Mouse (Mus musculus) neural tube, postnatal 0 days (tissue): ENCODE results near the gene Ccdc15. TPM values are rescaled to one million over a fixed set of nuclear protein-coding genes. Genes with fewer than 3 reads are reported as not detected.

Experiments
- polyA plus RNA-seq: library from polyadenylated mRNA; unstranded; fragments of >200 nt; fragmentation: Nextera tagmentation; extraction: Ambion mirVana; gene quantifications from 2 replicates; pipeline ENCODE4 v1.2.1, GENCODE M21; 2015

The Ccdc15 gene
- 5.7 and 6.7 TPM in 2 replicates for polyA plus RNA-seq

DNA sequence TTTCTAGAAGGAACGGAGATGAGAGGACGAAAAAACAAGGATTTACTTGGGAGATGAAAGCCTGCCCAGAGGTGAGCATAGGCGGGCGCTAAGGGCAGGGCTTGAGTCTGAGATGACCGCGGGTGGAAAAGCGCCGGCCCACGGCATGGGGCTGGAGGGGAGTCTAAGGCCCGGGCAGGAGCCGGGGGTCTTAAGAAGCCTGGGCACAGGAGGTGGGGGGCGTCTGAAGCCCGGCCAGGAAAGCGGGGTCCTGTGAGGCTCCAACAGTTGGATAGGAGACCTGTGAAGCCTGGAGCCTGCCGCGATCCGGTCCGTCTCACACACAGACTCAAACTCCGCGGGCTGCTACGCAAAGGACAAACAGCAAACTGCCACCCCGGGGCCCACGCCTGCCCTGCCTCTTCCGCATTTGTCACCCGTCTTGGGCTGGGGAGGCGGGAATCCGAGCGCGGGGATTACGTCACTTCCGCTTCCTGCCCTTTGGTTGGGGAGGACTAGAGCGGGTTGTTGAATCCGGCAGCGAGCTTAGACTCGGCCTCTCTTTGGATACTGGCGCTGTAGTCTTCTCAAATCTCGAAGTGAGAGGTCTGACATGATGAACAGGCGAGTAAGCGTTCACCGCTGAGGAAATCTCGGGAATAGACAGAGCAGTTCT is at the start of gene Ccdc15:
TSS of gene Ccdc15 (minus strand) at position 445 of the 655 bp plus-strand sequence.

DNA sequence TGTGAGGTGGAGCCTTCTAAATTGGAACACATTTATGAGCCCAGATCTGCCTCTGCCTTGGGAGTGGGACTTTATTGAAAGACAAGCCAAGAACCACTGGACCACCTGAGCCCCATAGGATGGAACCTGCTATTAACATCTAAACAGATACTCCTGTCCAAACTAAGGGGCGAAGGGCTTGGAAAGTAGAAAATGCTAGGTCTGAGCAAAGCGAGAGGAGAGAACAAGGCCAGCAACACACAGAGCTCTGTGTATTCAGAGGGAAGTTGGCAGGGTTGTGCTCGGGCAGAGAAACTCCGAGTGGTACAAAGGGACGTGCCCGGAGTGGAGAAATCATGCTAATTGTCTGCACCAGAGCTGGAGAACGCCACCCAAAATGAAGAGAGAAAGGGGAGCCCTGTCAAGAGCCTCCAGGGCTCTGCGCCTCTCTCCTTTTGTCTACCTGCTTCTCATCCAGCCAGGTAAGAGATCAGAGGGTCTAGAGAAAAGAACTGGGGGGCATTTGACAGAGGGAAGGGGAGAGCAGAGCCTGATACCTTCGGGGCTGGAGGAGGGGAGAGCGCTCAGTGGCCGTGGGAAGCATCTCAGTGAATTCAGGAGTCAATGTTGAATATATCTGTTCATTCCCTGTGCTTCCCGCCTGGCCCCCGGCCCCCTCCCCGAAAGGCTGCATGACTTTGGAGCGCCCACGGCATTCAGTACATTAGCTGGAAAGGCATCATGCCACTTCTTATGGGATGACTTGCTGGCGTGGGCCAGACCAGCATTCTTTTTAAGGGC is 19.3 kb upstream of the Ccdc15 start, which contains the start of gene Hepacam:
TSS of gene Hepacam (plus strand) at position 51 of the 780 bp plus-strand sequence.

GRCm38 (mm10) chr9:37255149-37255888 is 92.9 kb downstream of the Ccdc15 start, which contains the start of gene Slc37a2:
Gene Slc37a2 (minus strand): TSS chr9:37255738.

Other genes with a start within 250 kb of the Ccdc15 start
- 31.0 and 35.4 TPM in 2 replicates for gene Pknox2, start 201.0 kb downstream of the Ccdc15 start, polyA plus RNA-seq
- 10.2 and 11.3 TPM in 2 replicates for gene Tmem218, start 140.2 kb downstream of the Ccdc15 start, polyA plus RNA-seq
- gene Slc37a2, start 92.7 kb downstream of the Ccdc15 start, polyA plus RNA-seq, result 2.5 and 3.1 TPM in 2 replicates
- gene Hepacam, start 18.9 kb upstream of the Ccdc15 start, polyA plus RNA-seq, result 84.9 and 90.8 TPM in 2 replicates
- gene Robo4, start 53.5 kb upstream of the Ccdc15 start, polyA plus RNA-seq, result 3.7 and 7.0 TPM in 2 replicates
- 0.75 and 1.2 TPM in 2 replicates for gene Robo3, start 84.8 kb upstream of the Ccdc15 start, polyA plus RNA-seq
- gene Msantd2, start 140.9 kb upstream of the Ccdc15 start, polyA plus RNA-seq, result 20.4 and 20.7 TPM in 2 replicates
- 38.2 and 43.6 TPM in 2 replicates for gene Esam, start 179.6 kb upstream of the Ccdc15 start, polyA plus RNA-seq
- 1.4 TPM in 2 replicates for gene Vsig2, start 190.8 kb upstream of the Ccdc15 start, polyA plus RNA-seq
- 13.1 and 18.7 TPM in 2 replicates for gene Nrgn, start 204.5 kb upstream of the Ccdc15 start, polyA plus RNA-seq
- gene Siae, start 207.3 kb upstream of the Ccdc15 start, polyA plus RNA-seq, result 11.8 and 17.0 TPM in 2 replicates